Mouse (Mus musculus): ENCODE measurements around the gene Phlpp1.

- TF ChIP-seq GATA1 (IDR thresholded peaks at IDR 0.05; ENCODE audit: borderline replicate concordance, low read length), result no peak
- TF ChIP-seq FLI1 (IDR thresholded peaks at IDR 0.05; ENCODE audit: low read length), result no peak
Observed at GRCm38 (mm10) chr1:106126601-106127000, 45.0 kb upstream of the Phlpp1 start.
